9 mouse cellular contexts compared by ENCODE assay signal in genomic region chr5:34139751-34140150, GRCm38 (mm10). TPM values are rescaled to one million over a fixed set of nuclear protein-coding genes. Genes with fewer than 3 reads are reported as not detected.
A peak's percentile ranks its signal among the peaks of the same experiment; 100 is the strongest.
DNase-seq lines count a peak whose midpoint lies in the region; ATAC-seq and TF ChIP-seq lines count a peak whose summit lies in the region.
"Had no signal": no experiment of that assay in that cellular context is flagged by ENCODE, and none has a peak within 500 bp of the region (broad histone marks: within the 10 kb centered on the region; RNA-seq: fewer than 3 reads in every experiment).

No protein-coding gene starts in this region.

- no peaks in the 10 kb centered on the region for H3K27me3 ChIP-seq in limb, embryonic 10.5 days (ENCODE audit: low read depth, poor library complexity, severe bottlenecking)
- no peaks in the 10 kb centered on the region; the same call in 1 of the 2 replicates for H3K27me3 ChIP-seq in small intestine, adult 2 months (ENCODE audit: control insufficient read depth, insufficient read depth, low read length)
- no peaks in the 10 kb centered on the region for H3K27me3 ChIP-seq in neural tube, embryonic 15.5 days (replicated peaks)

- WGBS in limb, embryonic 10.5 days: 6% methylated on average over 1 of the region's 1 CpGs
- 0% methylated on average over 1 of the region's 1 CpGs for WGBS in small intestine, adult 2 months
- WGBS in neural tube, embryonic 15.5 days: 8% methylated on average over 1 of the region's 1 CpGs

- H3K4me3 ChIP-seq in limb, embryonic 10.5 days: no peak overlapping the region
- no peak overlapping the region for H3K4me3 ChIP-seq in small intestine, adult 2 months (ENCODE audit: low read depth, low read length)
- H3K4me3 ChIP-seq in neural tube, embryonic 15.5 days (replicated peaks): no peak overlapping the region
- H3K4me3 ChIP-seq: megakaryocyte, embryonic 14.5 days had no signal

- no peaks in the 10 kb centered on the region for H3K4me1 ChIP-seq in limb, embryonic 10.5 days
- H3K4me1 ChIP-seq in small intestine, adult 2 months (ENCODE audit: control insufficient read depth, insufficient read depth, insufficient read length, low read length): no peaks in the 10 kb centered on the region
- no peaks in the 10 kb centered on the region for H3K4me1 ChIP-seq in neural tube, embryonic 15.5 days
- H3K4me1 ChIP-seq: megakaryocyte, embryonic 14.5 days had no signal

- no peaks in the 10 kb centered on the region for H3K36me3 ChIP-seq in limb, embryonic 10.5 days
- H3K36me3 ChIP-seq in small intestine, adult 2 months (ENCODE audit: control insufficient read depth, insufficient read depth, low read length): no peaks in the 10 kb centered on the region
- no peaks in the 10 kb centered on the region for H3K36me3 ChIP-seq in neural tube, embryonic 15.5 days

- H3K9me3 ChIP-seq in limb, embryonic 10.5 days (replicated peaks): no peaks in the 10 kb centered on the region
- no peaks in the 10 kb centered on the region for H3K9me3 ChIP-seq in neural tube, embryonic 15.5 days (replicated peaks)
- H3K9me3 ChIP-seq: megakaryocyte, embryonic 14.5 days had no signal

- no peak for ATAC-seq in neural tube, embryonic 15.5 days (ENCODE audit: low FRiP score)

- TF ChIP-seq POLR2A in small intestine, adult 2 months (IDR thresholded peaks at IDR 0.05; ENCODE audit: low read depth, low read length): no peak

- peak; percentile 19 for DNase-seq in ovary, postnatal 14 days (ENCODE audit: low spot score)
- no peak for DNase-seq in ovary, adult 18-20 months (ENCODE audit: low spot score)
- DNase-seq in ZHBTc4 (ENCODE audit: low read depth, low spot score): peak; percentile 11
- peak; percentile 34 to 49 for DNase-seq in cerebellum, postnatal 36 days
- peak; percentile 56 for DNase-seq in induced T-regulatory cell, adult 2 months (ENCODE audit: low read depth)
- peak; percentile 31 for DNase-seq in limb, embryonic 10.5 days (ENCODE audit: low spot score)

- H3K9ac ChIP-seq in neural tube, embryonic 15.5 days (replicated peaks): no peak overlapping the region

- H3K4me2 ChIP-seq in neural tube, embryonic 15.5 days: no peak overlapping the region

- no peak overlapping the region for H3K27ac ChIP-seq in limb, embryonic 10.5 days
- no peak overlapping the region for H3K27ac ChIP-seq in small intestine, adult 2 months (ENCODE audit: insufficient read depth, low read depth, low read length)
- H3K27ac ChIP-seq in neural tube, embryonic 15.5 days (replicated peaks): no peak overlapping the region

- peak; percentile 30; the same call in 1 of the 2 replicates for TF ChIP-seq CTCF in small intestine, adult 2 months (IDR thresholded peaks at IDR 0.05; ENCODE audit: extremely low read depth, insufficient read length, insufficient replicate concordance, low read depth, low read length)

RNA-seq across cellular contexts. Expression of gene Poln, which starts 29.5 kb away (rescaled TPM):
- polyA plus RNA-seq in limb, embryonic 10.5 days (2016; fragmentation: Nextera tagmentation; extraction: Ambion mirVana): 0.59 and 0.63 TPM in 2 replicates
- not detected in 2 replicates for polyA plus RNA-seq in small intestine, adult 2 months (2012; rRNA removed)
- 0.31 and 0.52 TPM in 2 replicates for polyA plus RNA-seq in neural tube, embryonic 15.5 days (2015; fragmentation: Nextera tagmentation; extraction: Ambion mirVana)

RNA-seq across cellular contexts. Expression of gene Haus3, which starts 29.6 kb away (rescaled TPM):
- 56.7 and 58.0 TPM in 2 replicates for polyA plus RNA-seq in limb, embryonic 10.5 days (2016; fragmentation: Nextera tagmentation; extraction: Ambion mirVana)
- polyA plus RNA-seq in small intestine, adult 2 months (2012; rRNA removed): 0.09 TPM in 1 of 2 replicates, not detected in the other
- polyA plus RNA-seq in neural tube, embryonic 15.5 days (2015; fragmentation: Nextera tagmentation; extraction: Ambion mirVana): 13.1 and 19.2 TPM in 2 replicates

RNA-seq across cellular contexts. Expression of gene Mxd4, which starts 47.8 kb away (rescaled TPM):
- polyA plus RNA-seq in limb, embryonic 10.5 days (2016; fragmentation: Nextera tagmentation; extraction: Ambion mirVana): 13.2 and 25.3 TPM in 2 replicates
- polyA plus RNA-seq in small intestine, adult 2 months (2012; rRNA removed): 82.5 and 154 TPM in 2 replicates
- polyA plus RNA-seq in neural tube, embryonic 15.5 days (2015; fragmentation: Nextera tagmentation; extraction: Ambion mirVana): 25.7 and 29.7 TPM in 2 replicates

Comparison
In these comparisons a context has a peak if more than half of its experiments do, and no peak if none do; other contexts are left out.
1. RNA of gene Haus3, which starts 29.6 kb away (polyA plus RNA-seq): 56.7 to 58.0 TPM in limb, embryonic 10.5 days and 13.1 to 19.2 TPM in neural tube, embryonic 15.5 days; 0.09 TPM in small intestine, adult 2 months; every median in the first group is over 10 times any median in the second.